Mouse (Mus musculus) G1E (cell line): ENCODE measurements around the gene Pdxk. TPM values are rescaled to one million over a fixed set of nuclear protein-coding genes. Genes with fewer than 3 reads are reported as not detected.

ENCODE experiments used
- ATAC-seq: 2 replicates; pipeline ENCODE4 v1.8.0; 2016; ENCODE audit warnings: mild to moderate bottlenecking; ENCODE audit not compliant: insufficient number of reproducible peaks, poor library complexity, low FRiP score, severe bottlenecking; ENCODE audit errors: extremely low read depth
- DNase-seq: peaks from one replicate; pipeline ENCODE4 v3.0.0; 2012; ENCODE audit warnings: low spot score
- H3K27me3 ChIP-seq: 2 replicates; pipeline ENCODE4 v1.6.1; 2012; ENCODE audit warnings: mild to moderate bottlenecking, low read length, inconsistent platforms; ENCODE audit not compliant: insufficient read depth
- H3K36me3 ChIP-seq: replicated peaks from 2 replicates; pipeline ENCODE3; 2012; ENCODE audit warnings: mild to moderate bottlenecking, inconsistent platforms
- H3K4me1 ChIP-seq: 2 replicates; pipeline ENCODE4 v1.6.1; 2012; ENCODE audit warnings: low read depth, low read length, inconsistent platforms, mixed read lengths; ENCODE audit not compliant: insufficient read depth
- H3K4me3 ChIP-seq: 2 replicates; pipeline ENCODE4 v1.5.1; 2012; ENCODE audit warnings: low read depth, mild to moderate bottlenecking, inconsistent platforms, low read length, moderate library complexity, mixed read lengths
- H3K9me3 ChIP-seq: replicated peaks from 2 replicates; pipeline ENCODE4 v1.6.1; 2012; ENCODE audit warnings: inconsistent platforms
- CTCF ChIP-seq: IDR thresholded peaks from 2 replicates; pipeline ENCODE4 v1.5.1; 2012; ENCODE audit warnings: low read depth, low read length, inconsistent platforms, mixed read lengths
- GATA1 ChIP-seq: IDR thresholded peaks from 2 replicates; pipeline ENCODE4 v1.6.1; 2012; ENCODE audit warnings: borderline replicate concordance, low read length, inconsistent platforms, mixed read lengths
- GATA2 ChIP-seq: IDR thresholded peaks from 2 replicates; pipeline ENCODE4 v1.6.1; 2012; ENCODE audit warnings: low read depth, low read length, inconsistent platforms, borderline replicate concordance
- POLR2AphosphoS5 ChIP-seq: IDR thresholded peaks from 2 replicates; pipeline ENCODE4 v1.6.1; 2012; ENCODE audit warnings: low read depth, low read length, inconsistent platforms; ENCODE audit not compliant: insufficient replicate concordance
- TAL1 ChIP-seq: conservative IDR thresholded peaks from 2 replicates; pipeline ENCODE4 v1.6.1; 2012; ENCODE audit warnings: low read depth, low read length, inconsistent platforms, mixed read lengths
- polyA plus RNA-seq: library from polyadenylated mRNA; stranded (reverse); fragments of >175 nt; gene quantifications from 2 replicates; pipeline ENCODE4 v1.2.3, GENCODE M21; 2012
- total RNA-seq, 2 experiments: library from RNA; stranded (forward) in 1 of 2; stranded (reverse) in 1 of 2; fragments of 200-1000 nt in 1 of 2; fragments of >200 nt in 1 of 2; fragmentation: Nextera tagmentation in 1 of 2; gene quantifications; 2 replicates each; pipeline ENCODE4 v1.2.3; 2014 to 2017

Gene Pdxk
- total and polyA plus RNA-seq, 3 experiments = 23.0 to 44.6 (median 33.6) TPM

- no peak for ATAC-seq
- no peaks in the 10 kb centered on the region for H3K27me3 ChIP-seq
Observed at GRCm38 (mm10) chr10:78447396-78447795, 17.4 kb downstream of the Pdxk start.

GRCm38 (mm10) chr10:78446195-78446594, 18.6 kb downstream of the Pdxk start:
- H3K9me3 ChIP-seq = no peaks in the 10 kb centered on the region
- H3K36me3 ChIP-seq = peaks cover 98% of the 10 kb centered on the region
- ATAC-seq (no peak), DNase-seq (no peak)
- no peak for TF ChIP-seq TAL1
- TF ChIP-seq GATA1 = no peak
- no peak for TF ChIP-seq CTCF
- TF ChIP-seq GATA2 = no peak
- TF ChIP-seq POLR2AphosphoS5 = no peak
- H3K4me1 ChIP-seq = no peaks in the 10 kb centered on the region; the same call in 1 of the 2 replicates
- no peaks in the 10 kb centered on the region for H3K27me3 ChIP-seq
- H3K4me3 ChIP-seq = no peak overlapping the region

More at GRCm38 (mm10) chr10:78447396-78447795, 17.4 kb downstream of the Pdxk start:
- Histone ChIP-seq H3K4me3 (no peak overlapping the region), H3K36me3 (peaks cover 98% of the 10 kb centered on the region), H3K9me3 (no peaks in the 10 kb centered on the region), H3K4me1 (no peaks in the 10 kb centered on the region; the same call in 1 of the 2 replicates)
- no peak for DNase-seq
- TF ChIP-seq TAL1 = no peak
- TF ChIP-seq CTCF = no peak
- TF ChIP-seq GATA2 = no peak
- TF ChIP-seq GATA1 = no peak
- TF ChIP-seq POLR2AphosphoS5 = no peak

GRCm38 (mm10) chr10:78442292-78442691, 22.5 kb downstream of the Pdxk start:
- Histone ChIP-seq H3K36me3 (peaks cover 95% of the 10 kb centered on the region), H3K4me1 (peaks cover 2% of the 10 kb centered on the region), H3K27me3 (no peaks in the 10 kb centered on the region), H3K4me3 (no peak overlapping the region), H3K9me3 (no peaks in the 10 kb centered on the region)
- no peak for DNase-seq
- no peak for ATAC-seq
- TF ChIP-seq TAL1 = no peak
- no peak for TF ChIP-seq POLR2AphosphoS5
- no peak for TF ChIP-seq GATA2
- no peak for TF ChIP-seq GATA1
- TF ChIP-seq CTCF = no peak

- no peak for TF ChIP-seq POLR2AphosphoS5
- no peak for TF ChIP-seq GATA2
- no peak for TF ChIP-seq TAL1
- no peak for TF ChIP-seq CTCF
- TF ChIP-seq GATA1 = no peak
- Histone ChIP-seq H3K36me3 (peaks cover 90% of the 10 kb centered on the region), H3K4me1 (peaks cover 2% of the 10 kb centered on the region), H3K27me3 (no peaks in the 10 kb centered on the region), H3K9me3 (no peaks in the 10 kb centered on the region), H3K4me3 (no peak overlapping the region)
- no peak for ATAC-seq
- DNase-seq = no peak
Observed at GRCm38 (mm10) chr10:78441606-78442005, 23.2 kb downstream of the Pdxk start.

- ATAC-seq = no peak
- peaks cover 83% of the 10 kb centered on the region for H3K36me3 ChIP-seq
- no peak overlapping the region for H3K4me3 ChIP-seq
- DNase-seq = peak; percentile 23
- peak; percentile 94 for TF ChIP-seq CTCF
- TF ChIP-seq GATA2 = no peak
- H3K9me3 ChIP-seq = no peaks in the 10 kb centered on the region
- H3K4me1 ChIP-seq = peaks cover 2% of the 10 kb centered on the region
- H3K27me3 ChIP-seq = no peaks in the 10 kb centered on the region
Observed at GRCm38 (mm10) chr10:78440812-78441211, 24.0 kb downstream of the Pdxk start.

GRCm38 (mm10) chr10:78439990-78440389, 24.8 kb downstream of the Pdxk start:
- no peak for TF ChIP-seq CTCF
- no peak for TF ChIP-seq GATA1
- TF ChIP-seq POLR2AphosphoS5 = no peak
- no peak for TF ChIP-seq TAL1
- TF ChIP-seq GATA2 = no peak
- no peak for ATAC-seq

GRCm38 (mm10) chr10:78439550-78439949, 25.2 kb downstream of the Pdxk start:
- Histone ChIP-seq H3K9me3 (no peaks in the 10 kb centered on the region), H3K4me3 (no peak overlapping the region), H3K4me1 (peaks cover 2% of the 10 kb centered on the region; the same call in 1 of the 2 replicates), H3K36me3 (peaks cover 71% of the 10 kb centered on the region), H3K27me3 (peaks cover 12% of the 10 kb centered on the region)
- no peak for DNase-seq
- no peak for TF ChIP-seq GATA2
- peak; percentile 37; the same call in 1 of the 2 replicates for TF ChIP-seq CTCF
- ATAC-seq = no peak

More at GRCm38 (mm10) chr10:78439990-78440389, 24.8 kb downstream of the Pdxk start:
- H3K4me1 ChIP-seq = peaks cover 2% of the 10 kb centered on the region
- peaks cover 7% of the 10 kb centered on the region for H3K27me3 ChIP-seq
- DNase-seq = no peak
- peaks cover 75% of the 10 kb centered on the region for H3K36me3 ChIP-seq
- no peak overlapping the region for H3K4me3 ChIP-seq
- H3K9me3 ChIP-seq = no peaks in the 10 kb centered on the region
